Mouse (Mus musculus) layer of hippocampus, adult 9-10 months (tissue): ENCODE data around the gene Cend1.

Experiments used
- DNase-seq: peaks from one replicate; pipeline ENCODE4 v3.0.0; 2022; ENCODE audit warnings: low spot score

The Cend1 gene

DNA sequence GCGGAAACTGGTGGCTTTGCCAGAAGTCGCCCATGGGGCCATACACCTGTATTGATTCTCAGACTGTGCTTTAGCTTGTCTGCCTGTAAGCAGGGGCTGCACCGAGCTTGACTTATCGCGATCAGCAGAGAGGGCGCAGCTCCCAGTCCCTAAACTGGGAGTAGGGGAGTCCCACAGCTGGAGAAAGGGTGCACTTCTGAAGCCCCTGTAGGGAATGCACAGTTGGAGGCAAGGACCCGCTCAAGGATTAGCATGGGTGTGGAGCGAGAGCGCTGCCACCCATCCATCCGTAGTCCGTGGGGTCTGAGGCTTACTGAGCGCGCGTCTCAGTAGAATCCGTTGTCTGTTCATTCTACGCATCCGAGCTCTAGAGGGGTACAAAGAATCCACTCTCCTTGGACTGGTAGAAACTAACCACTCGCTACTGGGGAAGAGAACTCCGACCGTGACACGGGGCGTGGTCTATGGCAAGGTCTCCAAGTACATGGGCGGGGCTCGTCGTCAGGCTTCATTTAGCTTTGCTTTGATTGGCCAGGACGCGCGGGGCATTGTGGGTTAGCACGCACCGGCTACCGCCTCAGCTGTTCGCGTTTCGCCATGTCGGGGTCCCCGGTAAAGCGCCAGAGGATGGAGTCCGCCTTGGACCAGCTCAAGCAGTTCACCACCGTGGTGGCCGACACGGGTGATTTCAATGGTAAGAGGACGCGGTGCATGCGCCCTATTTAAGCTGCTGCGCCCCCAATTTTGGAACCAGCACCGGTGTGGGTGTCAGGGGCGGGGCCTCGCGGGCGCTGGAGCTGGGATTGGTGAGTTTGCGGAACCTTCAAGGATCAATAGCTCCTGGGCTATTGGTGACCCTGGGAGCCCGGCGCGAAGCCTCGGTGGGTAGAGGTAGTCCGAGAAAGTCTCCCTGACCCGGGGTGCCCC is 37.4 kb downstream of the Cend1 start, which contains the start of gene Taldo1:
Gene Taldo1, plus strand, starts transcription at position 575 of the 927 bp plus-strand sequence.
- peak; percentile 95 for DNase-seq

DNA sequence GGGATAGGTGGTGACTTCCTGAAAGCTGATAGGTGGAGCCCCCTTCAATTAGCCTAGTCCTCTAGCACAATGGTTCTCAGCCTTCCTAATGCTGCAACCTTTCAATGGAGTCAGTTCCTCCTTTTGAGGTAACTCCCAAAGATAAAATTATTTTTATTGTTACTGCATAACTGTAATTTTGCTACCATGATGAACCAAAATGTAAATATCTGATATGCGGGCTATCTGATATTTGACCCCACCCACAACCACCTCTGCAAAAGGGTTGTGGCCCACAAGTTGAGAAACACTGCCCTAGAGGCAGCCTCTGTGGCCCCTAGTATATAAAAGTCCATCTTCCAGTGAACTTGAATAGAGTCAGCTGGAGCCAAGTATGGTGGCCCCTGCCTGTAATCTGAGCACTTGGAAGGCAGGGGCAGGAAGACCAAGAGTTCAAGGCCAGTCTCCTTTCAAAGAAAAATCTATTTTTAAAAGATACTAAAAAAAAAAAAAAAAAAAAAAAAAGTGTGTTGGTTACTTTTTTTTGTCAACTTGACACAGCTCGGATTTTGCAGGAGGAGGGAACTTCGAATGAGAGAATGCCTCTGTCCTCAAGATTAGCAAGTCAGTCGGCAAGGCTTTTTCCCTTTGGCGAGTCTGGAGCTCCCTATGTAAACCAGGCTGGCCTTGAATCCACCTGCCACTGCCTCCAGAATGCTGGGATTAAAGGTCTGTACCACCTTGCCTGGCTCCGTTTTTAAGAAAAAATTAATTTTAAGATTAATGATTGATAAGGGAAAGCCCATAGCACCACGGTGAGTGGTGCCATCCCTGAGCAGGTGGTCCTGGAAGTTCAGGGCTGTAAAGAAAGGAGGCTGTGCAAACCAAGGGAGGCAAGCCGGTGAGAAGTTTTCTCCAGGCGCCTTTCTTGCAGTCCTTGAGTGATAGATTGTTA is 38.7 kb downstream of the Cend1 start:
- DNase-seq, result no peak

DNA sequence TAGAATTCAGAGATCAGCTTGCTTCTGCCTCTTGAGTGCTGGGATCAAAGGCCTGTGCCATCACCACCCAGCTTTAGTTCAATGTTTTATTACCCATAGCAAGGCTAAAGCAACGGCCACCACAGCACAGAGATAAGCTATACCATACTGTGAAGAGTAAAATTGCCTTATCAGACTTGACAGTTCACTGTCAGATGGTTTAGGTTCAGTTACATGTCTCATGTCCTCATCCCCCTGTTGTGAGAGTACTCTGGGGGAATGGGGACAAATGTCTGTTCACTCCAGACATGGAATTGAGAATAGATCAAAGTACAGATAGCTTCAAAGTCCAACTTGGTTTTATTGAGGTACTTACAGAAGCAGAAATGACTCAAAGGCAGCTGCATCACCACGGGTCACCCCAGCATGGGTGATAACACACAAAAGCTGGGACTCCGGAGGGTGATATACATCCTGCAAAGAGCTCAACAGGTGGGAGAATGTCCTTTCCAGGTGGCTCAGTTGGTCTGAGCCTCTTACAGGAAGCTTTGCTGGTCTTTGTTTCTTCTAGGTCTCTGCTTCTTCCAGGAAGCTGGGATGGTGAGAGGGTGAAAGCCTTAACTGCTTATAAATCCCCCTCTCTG is 40.7 kb downstream of the Cend1 start:
- DNase-seq, result no peak

DNA sequence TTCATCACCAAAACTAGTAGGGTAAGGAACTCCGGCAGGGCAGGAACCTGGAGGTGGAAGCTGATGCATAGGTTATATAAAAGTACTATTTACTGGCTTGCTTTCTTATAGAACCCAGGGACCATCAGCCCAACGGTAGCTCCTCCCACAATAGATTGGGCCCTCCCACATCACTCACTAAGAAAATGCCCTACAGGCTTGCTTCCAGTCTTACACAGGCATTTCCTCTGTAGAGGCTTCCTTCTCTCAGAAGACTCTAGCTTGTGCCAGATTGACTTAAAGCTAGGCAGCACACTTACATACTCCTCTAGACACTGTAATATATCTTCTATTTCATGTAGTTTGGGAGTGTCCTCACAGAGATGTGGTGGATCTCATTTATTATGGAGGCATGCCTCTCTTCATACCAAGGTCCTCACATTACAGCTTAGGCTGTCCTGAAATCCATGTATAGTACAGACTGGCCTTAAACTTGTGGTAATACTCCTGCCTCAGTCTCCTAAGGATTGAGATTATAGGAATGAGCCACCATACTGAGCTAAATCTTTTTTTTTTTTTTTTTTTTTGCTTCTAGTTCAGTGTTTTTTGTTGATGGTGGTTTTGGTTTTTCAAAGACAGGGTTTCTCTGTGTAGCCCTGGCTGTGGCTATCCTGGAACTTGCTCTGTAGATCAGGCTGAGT is 41.3 kb downstream of the Cend1 start:
- DNase-seq, result no peak

DNA sequence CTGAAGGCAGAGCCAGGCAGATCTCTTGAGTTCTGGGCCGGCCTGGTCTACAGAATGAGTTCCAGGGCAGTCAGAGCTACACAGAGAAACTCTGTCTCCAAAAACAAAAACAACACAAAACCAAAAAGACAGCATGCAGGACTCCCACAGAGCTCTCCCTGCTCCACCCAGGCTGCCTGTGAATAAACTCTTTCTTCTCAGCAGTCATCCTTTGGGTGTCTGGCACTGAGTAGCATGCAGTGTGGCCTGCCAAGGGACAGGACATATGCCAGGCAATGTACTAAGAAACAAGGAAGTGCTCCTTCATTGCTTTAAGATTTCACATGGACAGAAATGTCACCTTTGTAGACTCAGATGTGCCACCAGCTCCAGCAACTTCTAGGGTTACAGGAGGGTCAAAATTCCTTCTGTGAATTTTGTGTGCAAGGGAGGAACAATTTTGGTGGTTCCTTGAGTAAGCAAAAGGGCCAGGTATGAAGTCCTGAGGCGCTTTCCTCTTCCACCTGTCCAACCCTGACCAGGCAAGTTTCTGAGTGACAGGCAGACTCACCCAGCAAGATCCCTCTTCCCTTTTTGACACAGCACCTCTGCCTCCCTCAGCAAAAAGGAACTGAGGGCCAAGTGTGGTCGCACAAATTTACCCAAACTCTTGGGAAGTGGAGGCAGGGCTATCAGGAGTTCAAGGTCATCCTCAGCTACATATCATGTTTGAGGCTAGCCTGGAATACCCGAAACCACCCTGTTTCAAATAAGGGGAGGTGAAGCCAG is 48.0 kb downstream of the Cend1 start:
- no peak for DNase-seq

DNA sequence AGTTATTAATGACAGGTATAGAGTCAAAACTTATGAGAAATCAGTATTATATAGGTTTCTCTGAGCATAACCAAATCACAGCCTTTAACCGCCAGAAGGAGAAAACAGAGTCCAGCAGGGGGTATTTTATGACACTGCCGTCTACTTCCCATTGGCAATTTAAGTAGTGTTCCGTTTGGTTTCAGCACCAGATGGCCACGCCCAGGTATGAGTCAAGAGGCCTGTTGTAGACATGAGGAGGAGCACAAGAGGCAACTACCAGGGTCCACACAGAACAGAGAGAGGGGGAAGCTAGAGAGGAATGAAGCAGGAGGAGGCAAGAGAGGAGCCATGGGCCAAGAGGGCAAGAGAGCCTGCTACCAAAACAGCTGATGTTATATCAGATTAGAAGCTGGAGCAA is 49.7 kb downstream of the Cend1 start:
- DNase-seq, result no peak
